Mouse (Mus musculus): ENCODE measurements at regions not wholly inside any gene's neighbourhood (a gene's known extent, or its start where the extent isn't known, plus 50 kb on each side); places are given as distances from the start of the nearest gene placed in this dataset.

Small RNAs in the stretch of these regions (microRNA-seq; reads per million reads assigned to microRNA genes)
- 23.1 reads per million, percentile 39 among the genes with 10 or more reads in this experiment for gene Mir378d

Data from liver, embryonic 16.5 days (tissue).